Comparison of ENCODE assay signal across 9 mouse cellular contexts in genomic region chr19:46573990-46574389, GRCm38 (mm10). TPM values are rescaled to one million over a fixed set of nuclear protein-coding genes. Genes with fewer than 3 reads are reported as not detected.
A peak's percentile ranks its signal among the peaks of the same experiment; 100 is the strongest.
DNase-seq lines count a peak whose midpoint lies in the region; ATAC-seq lines count a peak whose summit lies in the region.
"Had no signal": no experiment of that assay in that cellular context is flagged by ENCODE, and none has a peak within 500 bp of the region (broad histone marks: within the 10 kb centered on the region; RNA-seq: fewer than 3 reads in every experiment).

No protein-coding gene starts in this region.

- no peak overlapping the region for H3K27ac ChIP-seq in heart, embryonic 14.5 days (replicated peaks in 1 of 2; ENCODE audit: control insufficient read depth in 1 of 2, insufficient read depth in 1 of 2, low read depth in 2 of 2, low read length in 2 of 2)
- H3K27ac ChIP-seq in embryonic facial prominence, embryonic 10.5 days (replicated peaks): peak overlapping the region; percentile 91
- H3K27ac ChIP-seq in hindbrain, embryonic 16.5 days (ENCODE audit: low read depth, low read length): no peak overlapping the region
- no peak overlapping the region for H3K27ac ChIP-seq in midbrain, embryonic 15.5 days

- 41% methylated on average over 6 of the region's 6 CpGs for WGBS in heart, embryonic 14.5 days
- WGBS in embryonic facial prominence, embryonic 10.5 days: 50% methylated on average over 6 of the region's 6 CpGs
- WGBS in hindbrain, embryonic 16.5 days: 54% methylated on average over 6 of the region's 6 CpGs
- WGBS in midbrain, embryonic 15.5 days: 51% methylated on average over 6 of the region's 6 CpGs

- H3K4me3 ChIP-seq in heart, embryonic 14.5 days (ENCODE audit: control insufficient read depth in 1 of 2, insufficient read depth in 1 of 2, low read depth in 1 of 2, low read length in 2 of 2): peak overlapping the region; percentile 67 to 90
- H3K4me3 ChIP-seq in embryonic facial prominence, embryonic 10.5 days: peak overlapping the region; percentile 85
- peak overlapping the region; percentile 74 for H3K4me3 ChIP-seq in hindbrain, embryonic 16.5 days (ENCODE audit: low read length)
- H3K4me3 ChIP-seq in midbrain, embryonic 15.5 days: peak overlapping the region; percentile 73

- no peak for DNase-seq in heart, adult 9 months (ENCODE audit: low spot score in 2 of 2)
- no peak for DNase-seq in embryonic facial prominence, embryonic 10.5 days (ENCODE audit: low spot score)
- no peak for DNase-seq in embryo, embryonic 9.5 days (ENCODE audit: extremely low spot score)
- no peak for DNase-seq in testis, postnatal 14 days (ENCODE audit: low spot score)
- no peak for DNase-seq in lung, postnatal 10 days
- DNase-seq: lung, postnatal 4 days had no signal

- H3K4me1 ChIP-seq in heart, embryonic 14.5 days (ENCODE audit: control insufficient read depth in 2 of 2, insufficient read depth in 2 of 2, low read length in 2 of 2): peaks cover 5 to 20% of the 10 kb centered on the region in 2 experiments; a peak in 3 of 4 replicates
- peaks cover 30% of the 10 kb centered on the region for H3K4me1 ChIP-seq in embryonic facial prominence, embryonic 10.5 days
- H3K4me1 ChIP-seq in hindbrain, embryonic 16.5 days (ENCODE audit: control insufficient read depth, insufficient read depth, low read depth, low read length): peaks cover 6% of the 10 kb centered on the region
- H3K4me1 ChIP-seq in midbrain, embryonic 15.5 days: peaks cover 25% of the 10 kb centered on the region

- H3K9me3 ChIP-seq in heart, embryonic 14.5 days (ENCODE audit: control insufficient read depth, low read length): no peaks in the 10 kb centered on the region
- H3K9me3 ChIP-seq in embryonic facial prominence, embryonic 10.5 days: no peaks in the 10 kb centered on the region
- no peaks in the 10 kb centered on the region for H3K9me3 ChIP-seq in hindbrain, embryonic 16.5 days (ENCODE audit: control insufficient read depth, low read length)
- no peaks in the 10 kb centered on the region for H3K9me3 ChIP-seq in midbrain, embryonic 15.5 days

- H3K4me2 ChIP-seq in heart, embryonic 14.5 days (ENCODE audit: low read length): peak overlapping the region; percentile 82
- H3K4me2 ChIP-seq in hindbrain, embryonic 16.5 days (ENCODE audit: low read length): peak overlapping the region; percentile 89
- H3K4me2 ChIP-seq in midbrain, embryonic 15.5 days: peak overlapping the region; percentile 83

- no peaks in the 10 kb centered on the region for H3K36me3 ChIP-seq in heart, embryonic 14.5 days (ENCODE audit: control insufficient read depth, insufficient read depth, low read length)
- no peaks in the 10 kb centered on the region for H3K36me3 ChIP-seq in embryonic facial prominence, embryonic 10.5 days (replicated peaks)
- H3K36me3 ChIP-seq in hindbrain, embryonic 16.5 days (ENCODE audit: control insufficient read depth, insufficient read depth, low read length): no peaks in the 10 kb centered on the region
- H3K36me3 ChIP-seq in midbrain, embryonic 15.5 days (replicated peaks): no peaks in the 10 kb centered on the region

- no peak for ATAC-seq in heart, embryonic 14.5 days (ENCODE audit: insufficient number of reproducible peaks, insufficient read depth, low FRiP score, low read depth)
- ATAC-seq in hindbrain, embryonic 16.5 days: no peak
- ATAC-seq in midbrain, embryonic 15.5 days (replicated peaks): no peak

- H3K9ac ChIP-seq in heart, embryonic 14.5 days (ENCODE audit: low read length): peak overlapping the region; percentile 79
- peak overlapping the region; percentile 71 for H3K9ac ChIP-seq in hindbrain, embryonic 16.5 days (ENCODE audit: low read depth, low read length)
- H3K9ac ChIP-seq in midbrain, embryonic 15.5 days: peak overlapping the region; percentile 54; the same call in 1 of the 2 replicates

- H3K27me3 ChIP-seq in heart, embryonic 14.5 days (ENCODE audit: control insufficient read depth, insufficient read depth, low read length): no peaks in the 10 kb centered on the region
- H3K27me3 ChIP-seq in embryonic facial prominence, embryonic 10.5 days (replicated peaks; ENCODE audit: low read depth, poor library complexity, severe bottlenecking): no peaks in the 10 kb centered on the region
- no peaks in the 10 kb centered on the region for H3K27me3 ChIP-seq in hindbrain, embryonic 16.5 days (replicated peaks; ENCODE audit: control insufficient read depth, insufficient read depth, low read length)
- H3K27me3 ChIP-seq in midbrain, embryonic 15.5 days (replicated peaks): no peaks in the 10 kb centered on the region

RNA-seq across cellular contexts. Expression of gene Sfxn2, which starts 0.8 kb away (rescaled TPM):
- polyA plus RNA-seq in heart, embryonic 14.5 days (2014; fragmentation: Nextera tagmentation; extraction: Ambion mirVana): 8.0 and 8.8 TPM in 2 replicates
- polyA plus RNA-seq in embryonic facial prominence, embryonic 10.5 days (2016; fragmentation: Nextera tagmentation; extraction: Ambion mirVana): 21.0 and 22.6 TPM in 2 replicates
- 9.9 and 10.5 TPM in 2 replicates for polyA plus RNA-seq in hindbrain, embryonic 16.5 days (2015; fragmentation: Nextera tagmentation; extraction: Ambion mirVana)
- polyA plus RNA-seq in midbrain, embryonic 15.5 days (2015; fragmentation: Nextera tagmentation; extraction: Ambion mirVana): 10.5 and 11.7 TPM in 2 replicates

RNA-seq across cellular contexts. Expression of gene Arl3, which starts 1.0 kb away (rescaled TPM):
- 54.4 and 72.5 TPM in 2 replicates for polyA plus RNA-seq in heart, embryonic 14.5 days (2014; fragmentation: Nextera tagmentation; extraction: Ambion mirVana)
- 196 and 200 TPM in 2 replicates for polyA plus RNA-seq in embryonic facial prominence, embryonic 10.5 days (2016; fragmentation: Nextera tagmentation; extraction: Ambion mirVana)
- 211 and 247 TPM in 2 replicates for polyA plus RNA-seq in hindbrain, embryonic 16.5 days (2015; fragmentation: Nextera tagmentation; extraction: Ambion mirVana)
- 209 and 210 TPM in 2 replicates for polyA plus RNA-seq in midbrain, embryonic 15.5 days (2015; fragmentation: Nextera tagmentation; extraction: Ambion mirVana)

RNA-seq across cellular contexts. Expression of gene Wbp1l, which starts 24.9 kb away (rescaled TPM):
- polyA plus RNA-seq in heart, embryonic 14.5 days (2014; fragmentation: Nextera tagmentation; extraction: Ambion mirVana): 48.8 and 49.3 TPM in 2 replicates
- polyA plus RNA-seq in embryonic facial prominence, embryonic 10.5 days (2016; fragmentation: Nextera tagmentation; extraction: Ambion mirVana): 50.8 and 57.3 TPM in 2 replicates
- polyA plus RNA-seq in hindbrain, embryonic 16.5 days (2015; fragmentation: Nextera tagmentation; extraction: Ambion mirVana): 32.0 and 40.0 TPM in 2 replicates
- polyA plus RNA-seq in midbrain, embryonic 15.5 days (2015; fragmentation: Nextera tagmentation; extraction: Ambion mirVana): 41.1 and 42.6 TPM in 2 replicates
